Mouse (Mus musculus): ENCODE data around the gene Serpine1.

DNA sequence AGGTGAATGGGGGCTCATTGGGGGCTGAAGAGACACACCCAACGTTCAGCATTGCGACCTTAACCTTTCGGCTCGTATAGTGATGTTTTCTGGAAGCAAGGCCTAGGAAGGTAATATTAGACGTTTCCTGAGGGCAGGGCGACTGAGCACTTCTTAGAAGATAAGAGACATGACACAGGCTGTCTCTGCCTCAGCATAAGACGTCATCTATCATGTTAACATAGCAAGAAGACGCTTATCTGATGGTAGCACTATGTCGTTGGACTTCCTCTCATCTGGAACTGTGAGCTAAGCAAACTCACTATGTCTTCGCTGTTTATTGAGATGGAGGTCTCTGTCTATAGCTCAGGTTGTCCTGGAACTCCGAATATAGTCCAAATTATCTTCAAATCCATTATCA, 26.4 kb upstream of the Serpine1 start:
- TF ChIP-seq CTCF (IDR thresholded peaks at IDR 0.05; ENCODE audit: control insufficient read depth, insufficient read depth, insufficient read length) (no peak), MAX (IDR thresholded peaks at IDR 0.05) (no peak), MYOG (IDR thresholded peaks at IDR 0.05; ENCODE audit: control insufficient read depth, extremely low read depth, insufficient read length) (no peak), MYOD1 (IDR thresholded peaks at IDR 0.05; ENCODE audit: control insufficient read depth, insufficient read length, low read depth) (no peak)

All from C2C12 (cell line).